Mouse (Mus musculus): ENCODE measurements at regions not wholly inside any gene's neighbourhood (a gene's known extent, or its start where the extent isn't known, plus 50 kb on each side); places are given as distances from the start of the nearest gene placed in this dataset.
A peak's percentile ranks its signal among the peaks of the same experiment; 100 is the strongest.

DNA sequence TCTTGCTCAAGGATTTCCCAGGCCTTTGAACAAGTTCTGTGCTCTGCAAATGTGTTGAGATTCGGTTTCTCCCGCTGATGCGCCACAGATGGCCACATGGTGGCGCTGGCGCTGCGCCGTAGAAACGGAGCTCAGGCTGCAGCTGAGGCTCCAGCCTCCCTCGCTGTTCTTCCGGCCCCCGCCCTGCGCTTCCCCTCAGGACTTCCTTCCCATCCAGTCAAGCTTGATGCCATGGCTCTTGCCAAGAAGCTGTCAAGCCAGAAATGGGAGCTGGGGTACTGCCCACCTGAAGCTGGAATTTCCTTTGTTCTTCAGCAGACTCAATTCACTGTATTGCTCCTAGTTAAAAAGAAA lies 263.9 kb downstream of the Mpdz start:
- DNase-seq (ENCODE audit: low read depth, low spot score) = peak; percentile 67

DNA sequence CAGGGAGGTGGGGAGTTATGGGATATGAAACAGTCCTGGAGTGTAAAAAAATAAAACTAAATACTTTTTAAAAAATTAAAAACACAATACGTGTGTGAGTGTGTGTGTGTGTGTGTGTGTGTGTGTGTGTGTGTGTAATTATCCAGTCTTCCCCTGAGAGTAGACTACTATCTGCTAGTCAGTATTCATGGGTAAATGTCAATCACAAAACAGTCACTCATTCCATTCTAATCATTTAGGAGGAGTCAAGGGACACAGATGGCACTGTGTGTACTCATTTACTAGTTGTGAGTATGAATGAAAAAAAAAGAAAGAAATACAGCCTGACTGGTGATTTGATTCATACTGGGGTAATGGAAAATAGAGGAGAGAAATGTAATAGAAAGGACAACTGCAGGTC lies 226.5 kb downstream of the Mpdz start:
- DNase-seq (ENCODE audit: low read depth, low spot score) = no peak

DNA sequence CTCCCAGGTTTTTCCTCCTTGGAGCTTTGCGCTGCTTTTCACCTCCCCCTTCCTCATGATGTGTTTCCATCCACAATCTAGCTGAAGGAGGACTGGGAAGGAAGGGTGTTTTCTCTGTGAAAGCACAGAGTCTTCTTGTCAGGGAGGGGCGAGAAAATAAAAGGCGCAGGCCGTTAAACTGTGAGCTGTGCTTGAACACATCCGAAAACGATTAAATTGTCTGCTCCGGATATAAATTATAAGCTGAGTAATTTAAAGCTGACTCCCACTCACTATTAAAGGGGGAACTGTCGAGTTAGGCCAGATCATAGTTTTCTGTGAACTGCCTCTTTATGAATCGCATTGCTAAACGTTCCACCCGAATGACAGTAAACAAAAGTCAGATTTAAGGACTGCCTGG lies 224.6 kb downstream of the Mpdz start:
- DNase-seq (ENCODE audit: low read depth, low spot score) = no peak

DNA sequence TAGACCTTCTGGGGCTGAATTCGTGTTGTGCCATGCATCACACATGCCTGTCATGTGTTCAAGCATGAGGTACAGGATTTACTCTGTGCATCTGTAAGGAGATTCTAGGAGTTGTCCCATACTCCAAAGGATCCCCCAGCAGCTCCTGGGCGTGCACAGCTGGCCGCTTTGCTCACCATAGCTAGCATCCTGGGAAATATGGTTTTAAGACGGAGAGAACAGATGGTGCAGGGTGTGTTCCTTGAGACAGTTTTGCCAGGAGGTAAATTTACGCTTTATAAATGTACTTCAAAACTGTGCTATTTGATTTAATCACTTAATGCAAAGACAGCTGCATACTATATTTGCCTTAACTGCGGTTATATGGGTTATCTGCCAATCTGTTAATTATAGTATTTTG lies 220.6 kb downstream of the Mpdz start:
- no peak for DNase-seq (ENCODE audit: low read depth, low spot score)

DNA sequence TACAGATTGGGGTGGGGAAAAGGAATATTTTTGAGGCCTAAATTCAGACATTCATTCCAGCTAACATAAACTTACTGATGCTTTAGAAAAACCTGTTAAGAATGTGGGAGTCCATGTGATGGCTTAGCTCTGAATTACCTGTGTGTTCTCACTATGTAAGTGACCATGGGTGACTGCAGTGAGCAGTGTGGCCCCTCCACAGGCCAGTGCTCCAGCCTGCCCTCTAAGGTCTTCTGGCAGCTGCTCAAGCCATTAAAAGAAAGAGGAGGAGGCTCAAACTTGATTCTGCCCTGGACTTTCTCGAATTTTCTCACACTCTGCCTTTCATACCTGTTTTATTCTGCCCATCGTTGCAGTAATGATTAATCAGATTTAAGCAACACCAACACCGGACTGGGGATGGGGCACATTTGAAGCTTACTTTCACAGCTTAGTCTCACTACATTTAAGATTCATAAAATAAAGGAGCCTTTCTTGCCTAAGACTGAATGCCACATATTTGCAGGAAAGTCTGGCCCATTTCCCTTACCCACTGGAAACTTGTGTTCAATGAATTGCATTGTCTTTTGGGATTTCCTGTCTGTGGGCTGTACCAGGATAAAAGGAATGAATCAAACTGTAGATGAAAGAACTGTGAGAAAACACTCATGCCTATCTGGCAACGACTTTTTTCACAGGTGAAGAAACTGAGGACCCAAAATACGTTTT lies 220.0 kb downstream of the Mpdz start:
- no peak for DNase-seq (ENCODE audit: low read depth, low spot score)

Data from retina, postnatal 7 days (tissue).